Mouse (Mus musculus) gastrocnemius, adult 2 months (tissue): ENCODE results near the gene Kcns1. TPM values are rescaled to one million over a fixed set of nuclear protein-coding genes. Genes with fewer than 3 reads are reported as not detected.
"Not testable (repeated sequence)": the region's sequence is repeated elsewhere in the genome, so short reads cannot be mapped to it uniquely, and the experiment has no call there.

ENCODE experiments used
- DNase-seq: peaks from one replicate; pipeline ENCODE4 v3.0.0; 2022
- H3K27ac ChIP-seq: fragments of 200-600 bp; 2 replicates; pipeline ENCODE4 v1.8.1; 2022; ENCODE audit warnings: mild to moderate bottlenecking
- H3K4me3 ChIP-seq: fragments of 200-600 bp; 2 replicates; pipeline ENCODE4 v1.8.1; 2022; ENCODE audit warnings: mild to moderate bottlenecking, moderate library complexity
- CTCF ChIP-seq: fragments of 200-600 bp; IDR thresholded peaks from 2 replicates; pipeline ENCODE4 v1.8.1; 2022; ENCODE audit warnings: antibody characterized with exemption, mild to moderate bottlenecking, moderate library complexity
- intact Hi-C: fragments of 180-260 bp; cut with DNase I; formaldehyde crosslinking; loops from one replicate; pipeline ENCODE4 v1.15.1; 2025
- long read RNA-seq, 2 experiments: library from polyadenylated mRNA; stranded (forward); transcript quantifications; one replicate each; pipeline ENCODE4 v2.0.0; 2021
- total RNA-seq, 2 experiments: library from RNA; stranded (reverse); gene quantifications; 2 replicates each; pipeline ENCODE4 v1.2.3; 2021

Kcns1 gene
- 1 to 10 TPM in 1 of 2 experiments, under 1 TPM in 1; 0.31 to 1.0 TPM for total RNA-seq
- long read RNA-seq, experiment 1: 0 reads
- long read RNA-seq, experiment 2: 0 reads

DNA sequence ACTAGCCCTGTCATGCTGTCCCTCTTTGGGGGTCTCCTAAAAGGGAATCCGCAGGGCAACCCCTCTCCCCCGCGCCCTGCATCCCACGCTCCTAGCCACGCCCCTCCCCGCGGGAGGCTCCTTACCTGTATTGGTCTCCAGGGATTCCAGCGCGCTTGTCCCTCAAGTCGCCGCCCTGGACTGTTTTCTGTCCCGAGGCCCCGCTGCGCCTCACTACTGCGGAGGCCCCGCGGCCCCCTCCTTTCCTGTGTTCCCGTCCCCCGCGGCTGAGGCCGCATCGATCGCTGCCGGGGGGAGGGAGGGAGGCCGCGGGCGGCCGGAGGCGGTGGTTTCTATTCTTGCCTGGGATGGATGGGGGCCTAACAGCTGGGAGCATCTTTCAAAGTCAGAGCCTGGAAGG lies at the start of gene Kcns1:
Gene Kcns1 (minus strand): TSS at position 212 of the 400 bp plus-strand sequence.
- no peak within 1 kb of the TSS for H3K27ac ChIP-seq
- peak within 1 kb of the TSS; percentile 62 for H3K4me3 ChIP-seq
- intact Hi-C loops: no loop called here
- DNase-seq: no peak
- TF ChIP-seq CTCF: no peak

GRCm38 (mm10) chr2:164219295-164219694 lies 48.4 kb upstream of the Kcns1 start:
- Histone ChIP-seq H3K4me3 (no peak overlapping the region), H3K27ac (no peak overlapping the region)
- intact Hi-C loops: no loop called here
- DNase-seq: no peak
- no peak for TF ChIP-seq CTCF

- Histone ChIP-seq H3K27ac (no peak overlapping the region), H3K4me3 (no peak overlapping the region)
- TF ChIP-seq CTCF: no peak
- DNase-seq: no peak
- intact Hi-C loops: no loop called here
Measured at GRCm38 (mm10) chr2:164212711-164213110, 41.8 kb upstream of the Kcns1 start.

GRCm38 (mm10) chr2:164210892-164211291 lies 40.0 kb upstream of the Kcns1 start:
- TF ChIP-seq CTCF: no peak
- no peak for DNase-seq
- no peak overlapping the region for H3K27ac ChIP-seq
- intact Hi-C loops: no loop called here
- no peak overlapping the region for H3K4me3 ChIP-seq

DNA sequence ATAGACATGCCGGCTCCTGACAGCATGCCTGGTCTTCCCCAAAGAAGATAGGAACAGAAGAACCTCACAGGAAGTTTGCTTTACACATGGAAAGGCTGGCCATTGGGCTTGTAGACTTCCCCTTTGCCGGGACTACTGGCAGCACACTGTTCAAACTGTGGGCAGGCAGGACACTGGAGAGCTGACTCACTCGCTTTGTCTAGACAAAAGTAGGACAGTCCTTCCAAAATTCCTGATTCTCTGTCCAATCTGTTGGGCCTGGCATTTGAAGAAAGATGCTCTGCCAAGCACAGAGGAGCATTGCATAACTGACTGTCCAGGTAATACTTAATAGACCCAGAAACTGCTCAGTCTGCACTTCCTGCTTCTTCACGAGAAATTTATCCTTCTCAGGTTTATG lies 35.8 kb upstream of the Kcns1 start:
- Histone ChIP-seq H3K4me3 (no peak overlapping the region), H3K27ac (no peak overlapping the region)
- no peak for DNase-seq
- intact Hi-C loops: no loop called here
- TF ChIP-seq CTCF: no peak

GRCm38 (mm10) chr2:164206011-164206410 lies 35.1 kb upstream of the Kcns1 start:
- H3K4me3 ChIP-seq, H3K27ac ChIP-seq, DNase-seq, intact Hi-C loops: not testable (repeated sequence)

- no peak within 1 kb of the TSS for H3K27ac ChIP-seq
- DNase-seq: no peak
- no peak for TF ChIP-seq CTCF
- H3K4me3 ChIP-seq: no peak within 1 kb of the TSS
- intact Hi-C loops: no loop called here
Measured at GRCm38 (mm10) chr2:164199626-164200327, 28.9 kb upstream of the Kcns1 start, which contains the start of gene Wfdc15a. Wfdc15a (minus strand) TSS chr2:164200130.

- no peak for TF ChIP-seq CTCF
- H3K27ac ChIP-seq: no peak overlapping the region
- no peak for DNase-seq
- intact Hi-C loops: no loop called here
- no peak overlapping the region for H3K4me3 ChIP-seq
Measured at GRCm38 (mm10) chr2:164196700-164196990, 25.7 kb upstream of the Kcns1 start.

DNA sequence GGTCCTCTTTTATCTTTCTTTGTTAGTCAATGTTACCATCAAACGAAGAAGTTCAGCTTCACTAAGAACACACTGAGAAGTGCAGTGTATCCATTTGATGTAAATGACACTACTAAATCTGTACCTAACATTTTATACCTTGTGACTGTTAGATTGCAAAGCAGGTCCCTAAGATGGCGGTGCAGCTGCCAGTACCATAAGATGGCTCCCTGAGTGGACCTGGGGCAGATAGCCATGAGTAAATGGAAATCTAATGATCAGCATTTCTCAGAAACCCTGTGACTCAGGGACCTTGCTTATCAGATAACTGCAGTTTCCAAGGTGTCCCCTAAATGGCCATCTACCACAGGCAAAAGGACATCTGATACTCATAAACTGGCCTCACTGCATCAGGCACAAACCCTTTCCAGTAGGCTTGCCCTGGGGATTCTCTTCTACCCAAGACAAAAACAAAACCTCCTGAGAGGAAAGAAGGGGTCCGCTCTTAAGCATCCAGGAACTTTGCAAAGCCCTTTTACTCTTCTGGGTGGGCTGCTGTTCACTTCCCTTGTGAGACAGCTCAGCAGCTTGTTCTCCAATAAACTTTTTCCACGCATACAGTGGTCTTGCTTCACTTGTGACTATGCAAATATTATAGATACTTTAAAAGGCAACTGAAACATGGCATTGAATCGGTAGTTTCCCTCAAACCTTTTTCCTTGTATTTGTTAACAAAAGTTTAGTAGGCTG lies 25.2 kb upstream of the Kcns1 start:
- no peak for TF ChIP-seq CTCF
- intact Hi-C loops: no loop called here

DNA sequence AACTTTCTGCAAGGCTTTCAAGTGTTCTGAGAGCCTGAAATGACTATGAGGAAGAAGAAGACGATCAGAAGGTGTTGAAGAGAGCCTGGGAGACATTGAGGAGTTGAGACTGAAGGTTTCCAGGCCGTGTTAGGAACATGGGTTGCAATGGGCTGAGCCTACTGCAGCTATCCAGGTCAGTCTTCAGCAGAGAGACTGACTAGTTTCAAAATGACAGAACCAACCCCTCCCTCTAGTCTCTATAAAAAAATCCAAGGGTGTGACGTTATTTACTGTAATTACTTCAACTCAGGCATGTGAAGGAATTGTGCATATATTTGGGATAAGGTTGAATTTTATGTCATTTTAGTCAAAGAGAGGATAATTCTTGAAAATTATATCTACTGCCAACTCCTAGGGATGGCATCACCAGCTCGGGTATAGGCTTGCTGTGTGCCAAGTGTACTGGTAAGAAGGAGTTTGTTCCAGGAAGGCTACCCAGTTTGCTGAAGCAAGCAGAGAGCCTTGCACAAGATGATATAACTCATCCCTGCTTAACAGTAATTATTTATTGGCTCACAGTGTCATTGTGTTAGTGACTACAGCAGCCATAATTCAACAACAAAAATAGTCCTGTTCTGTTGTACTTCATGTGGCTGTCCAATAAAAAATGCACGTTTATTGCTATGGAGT lies 24.2 kb upstream of the Kcns1 start:
- intact Hi-C loops: no loop called here
- no peak for DNase-seq
- H3K4me3 ChIP-seq: no peak overlapping the region
- no peak for TF ChIP-seq CTCF
- no peak overlapping the region for H3K27ac ChIP-seq

More for the DNA sequence above, 25.2 kb upstream of the Kcns1 start:
- Histone ChIP-seq H3K27ac (no peak overlapping the region), H3K4me3 (no peak overlapping the region)
- no peak for DNase-seq

DNA sequence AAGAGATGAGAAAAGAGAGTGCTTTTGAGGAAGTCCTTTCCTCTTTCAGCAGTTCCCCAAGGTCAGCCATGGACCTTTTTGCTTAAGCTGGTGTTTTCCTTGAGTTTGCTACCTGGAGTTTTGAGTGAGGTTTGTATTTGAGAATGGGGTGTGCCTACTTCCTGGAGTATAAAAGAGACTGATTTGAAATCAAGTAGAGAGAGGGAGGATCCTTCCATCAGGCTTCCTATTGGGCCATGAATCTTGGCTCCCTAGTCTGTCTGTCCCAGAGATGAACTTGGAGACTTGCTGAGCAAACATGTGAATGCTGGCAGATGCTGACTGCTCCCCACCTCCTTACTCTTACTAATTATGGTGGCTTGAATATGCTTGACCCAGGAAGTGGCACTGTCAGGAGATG lies 21.4 kb upstream of the Kcns1 start:
- Histone ChIP-seq H3K4me3 (no peak overlapping the region), H3K27ac (no peak overlapping the region)
- intact Hi-C loops: no loop called here
- no peak for DNase-seq
- TF ChIP-seq CTCF: no peak

DNA sequence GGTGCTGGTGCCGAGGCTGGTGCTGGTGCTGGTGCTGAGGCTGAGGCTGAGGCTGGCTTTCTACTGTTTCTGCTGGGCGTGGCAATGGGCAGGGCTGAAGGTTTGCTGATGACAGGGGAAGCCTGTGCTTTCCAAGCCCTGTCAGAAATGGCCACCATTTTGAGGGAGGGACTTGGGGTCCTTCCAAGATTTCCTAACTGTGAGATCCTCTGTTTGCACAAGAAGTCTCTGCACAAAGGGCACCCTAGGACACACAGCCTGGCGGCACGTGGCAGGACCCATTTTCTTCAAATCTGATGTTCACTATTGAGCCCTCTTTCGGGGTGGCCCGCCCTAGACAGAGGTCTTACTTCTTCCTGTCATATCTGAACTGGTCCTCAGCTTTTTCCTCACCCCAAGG lies 19.7 kb upstream of the Kcns1 start, which contains the start of gene Wfdc12:
Gene Wfdc12 (minus strand): TSS at position 33 of the 400 bp plus-strand sequence.
- no peak within 1 kb of the TSS for H3K27ac ChIP-seq
- no peak for TF ChIP-seq CTCF
- DNase-seq: no peak
- intact Hi-C loops: no loop called here
- no peak within 1 kb of the TSS for H3K4me3 ChIP-seq

DNA sequence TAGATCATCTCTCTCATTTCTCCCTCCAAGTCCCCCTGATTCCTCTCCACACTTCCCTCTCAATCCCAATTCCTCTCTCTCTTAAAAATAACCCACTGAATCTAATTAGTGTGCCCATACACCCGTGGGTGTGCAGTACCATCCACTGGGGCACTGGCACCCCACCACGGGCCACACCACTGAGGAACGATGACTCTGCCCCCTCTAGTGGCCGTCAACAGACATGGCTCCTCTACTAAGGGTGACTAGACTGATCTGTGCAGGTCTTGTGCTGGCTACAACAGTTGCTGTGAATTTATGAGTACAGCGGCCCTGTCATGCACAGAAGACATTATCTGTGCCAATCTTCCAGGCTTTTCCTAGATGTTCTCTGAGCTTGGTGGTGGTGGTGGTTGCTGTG lies 17.8 kb upstream of the Kcns1 start:
- no peak overlapping the region for H3K4me3 ChIP-seq
- peak; percentile 64 for TF ChIP-seq CTCF
- intact Hi-C loops: no loop called here
- H3K27ac ChIP-seq: no peak overlapping the region
- DNase-seq: no peak
